Mouse (Mus musculus) intestine, embryonic 14.5 days (tissue): ENCODE measurements around the gene Tnfrsf18. TPM values are rescaled to one million over a fixed set of nuclear protein-coding genes. Genes with fewer than 3 reads are reported as not detected.
A peak's percentile ranks its signal among the peaks of the same experiment; 100 is the strongest.

ENCODE experiments used
- ATAC-seq: fragments of 200-750 bp; cut with Nextera tagmentation; replicated peaks from 2 replicates; pipeline ENCODE4 v1.8.0; 2017; ENCODE audit warnings: low read depth, moderate number of reproducible peaks, moderate TSS enrichment, moderate library complexity; ENCODE audit not compliant: low FRiP score, low TSS enrichment
- DNase-seq: peaks from one replicate; pipeline ENCODE4 v3.0.0-alpha.2; 2018; ENCODE audit warnings: low spot score
- H3K27ac ChIP-seq: fragments of 300-500 bp; sonication (generic); 2 replicates; pipeline ENCODE4 v1.5.1; 2014; ENCODE audit warnings: low read depth, mild to moderate bottlenecking, control low read depth
- H3K27me3 ChIP-seq: fragments of 300-500 bp; sonication (generic); replicated peaks from 2 replicates; pipeline ENCODE4 v1.6.1; 2014; ENCODE audit warnings: low read length, control low read depth; ENCODE audit not compliant: control insufficient read depth, insufficient read depth
- H3K36me3 ChIP-seq: fragments of 300-500 bp; sonication (generic); 2 replicates; pipeline ENCODE4 v1.6.1; 2014; ENCODE audit warnings: low read length, control low read depth; ENCODE audit not compliant: control insufficient read depth, insufficient read depth
- H3K4me1 ChIP-seq: fragments of 300-500 bp; sonication (generic); replicated peaks from 2 replicates; pipeline ENCODE4 v1.6.1; 2014; ENCODE audit warnings: low read length, control low read depth, mixed read lengths; ENCODE audit not compliant: control insufficient read depth, insufficient read depth
- H3K4me2 ChIP-seq: fragments of 300-500 bp; sonication (generic); 2 replicates; pipeline ENCODE4 v1.6.1; 2014; ENCODE audit warnings: low read length
- H3K4me3 ChIP-seq: fragments of 300-500 bp; sonication (generic); 2 replicates; pipeline ENCODE4 v1.5.1; 2014; ENCODE audit warnings: low read depth, low read length, control low read depth, mixed read lengths
- H3K9ac ChIP-seq: fragments of 300-500 bp; sonication (generic); 2 replicates; pipeline ENCODE4 v1.6.1; 2014; ENCODE audit warnings: mild to moderate bottlenecking, low read length
- H3K9me3 ChIP-seq: fragments of 300-500 bp; sonication (generic); 2 replicates; pipeline ENCODE4 v1.6.1; 2016; ENCODE audit warnings: low read length, control low read depth; ENCODE audit not compliant: control insufficient read depth
- WGBS: fragments of 180-500 bp; shearing (Covaris S2); extraction: QIAGEN DNeasy Blood & Tissue Kit; methylation state at CpG from one replicate; pipeline ENCODE4 v1.1.7; 2014; 5-methylcytosine and 5-hydroxymethylcytosine counted together
- polyA plus RNA-seq: library from polyadenylated mRNA; unstranded; fragments of >200 nt; fragmentation: Nextera tagmentation; extraction: Ambion mirVana; gene quantifications from 2 replicates; pipeline ENCODE4 v1.2.1, GENCODE M21; 2014

Tnfrsf18 gene
- 1.6 and 2.0 TPM in 2 replicates for polyA plus RNA-seq

DNA sequence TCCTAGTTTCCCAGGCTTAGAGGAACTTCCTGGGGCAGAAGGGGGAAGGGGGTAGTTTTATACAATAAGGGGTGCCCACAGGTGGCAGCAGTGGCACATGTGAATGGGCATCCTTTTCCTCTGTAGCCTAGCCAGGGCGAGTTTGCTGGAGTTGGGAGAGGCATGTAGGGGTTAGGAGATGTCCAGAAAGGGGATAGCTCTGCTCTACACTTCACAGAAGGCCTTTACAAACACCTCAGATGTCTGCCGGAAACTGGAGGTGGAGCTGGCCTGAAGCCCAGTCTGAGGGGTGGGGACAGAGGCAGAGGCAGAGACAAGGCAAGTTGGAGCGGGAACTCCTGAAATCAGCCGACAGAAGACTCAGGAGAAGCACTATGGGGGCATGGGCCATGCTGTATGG is at the start of gene Tnfrsf18:
Tnfrsf18 (plus strand) TSS at position 152 of the 400 bp plus-strand sequence.
- H3K9me3 ChIP-seq, result no peaks in the 10 kb centered on the region
- WGBS, result 48% methylated on average over 4 of the region's 4 CpGs
- ATAC-seq (no peak), DNase-seq (no peak)
- no peak within 1 kb of the TSS for H3K27ac ChIP-seq
- H3K4me3 ChIP-seq, result no peak within 1 kb of the TSS
- H3K4me2 ChIP-seq, result no peak within 1 kb of the TSS
- no peaks in the 10 kb centered on the region for H3K27me3 ChIP-seq
- H3K9ac ChIP-seq, result no peak within 1 kb of the TSS
- H3K36me3 ChIP-seq, result peaks cover 16% of the 10 kb centered on the region; the same call in 1 of the 2 replicates
- peaks cover 10% of the 10 kb centered on the region for H3K4me1 ChIP-seq

- Histone ChIP-seq H3K27ac (no peak overlapping the region), H3K4me1 (no peaks in the 10 kb centered on the region), H3K27me3 (peaks cover 7% of the 10 kb centered on the region; the same call in 1 of the 2 replicates), H3K4me2 (no peak overlapping the region), H3K9me3 (no peaks in the 10 kb centered on the region), H3K36me3 (no peaks in the 10 kb centered on the region), H3K4me3 (no peak overlapping the region), H3K9ac (no peak overlapping the region)
- ATAC-seq (no peak), DNase-seq (no peak)
- WGBS, result 77% methylated on average over 12 of the region's 12 CpGs
Measured at GRCm38 (mm10) chr4:155981436-155982082, 44.4 kb upstream of the Tnfrsf18 start.

DNA sequence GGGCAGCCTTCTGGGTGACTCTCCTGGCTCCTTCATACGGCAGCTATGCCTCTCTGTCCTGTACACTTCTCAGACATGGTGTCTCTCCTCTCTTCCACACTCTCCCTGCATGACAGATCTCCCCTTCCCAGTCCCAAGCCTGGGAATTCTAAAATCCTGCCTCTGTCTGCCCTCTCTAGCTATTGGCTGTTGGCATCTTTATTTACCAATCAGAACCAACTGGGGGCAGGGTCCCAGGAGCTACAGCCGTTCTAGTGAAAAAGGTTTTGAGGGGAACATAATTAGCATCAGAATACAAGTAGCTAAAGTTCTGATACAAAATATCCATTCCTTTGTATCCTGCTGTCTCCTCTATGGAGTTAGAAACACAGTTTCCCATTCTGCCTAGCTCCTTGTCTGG is 42.2 kb upstream of the Tnfrsf18 start:
- Histone ChIP-seq H3K36me3 (no peaks in the 10 kb centered on the region), H3K9me3 (no peaks in the 10 kb centered on the region), H3K4me1 (no peaks in the 10 kb centered on the region), H3K4me2 (no peak overlapping the region), H3K4me3 (no peak overlapping the region), H3K27ac (no peak overlapping the region), H3K27me3 (peaks cover 7% of the 10 kb centered on the region; the same call in 1 of the 2 replicates), H3K9ac (no peak overlapping the region)
- ATAC-seq, result no peak
- WGBS, result 19% methylated on average over 2 of the region's 2 CpGs
- DNase-seq, result no peak

- Histone ChIP-seq H3K27ac (peak overlapping the region; percentile 96; the same call in 1 of the 2 replicates), H3K36me3 (peaks cover 10% of the 10 kb centered on the region), H3K4me1 (peaks cover 24% of the 10 kb centered on the region), H3K4me3 (peak overlapping the region; percentile 91), H3K4me2 (peak overlapping the region; percentile 86), H3K27me3 (no peaks in the 10 kb centered on the region), H3K9ac (peak overlapping the region; percentile 77), H3K9me3 (no peaks in the 10 kb centered on the region)
- WGBS, result 87% methylated on average over 22 of the region's 22 CpGs
- DNase-seq (no peak), ATAC-seq (0 out of 2 replicates have a peak, but pooled peaks have one; percentile 0)
Measured at GRCm38 (mm10) chr4:155991211-155991907, 34.6 kb upstream of the Tnfrsf18 start.

DNA sequence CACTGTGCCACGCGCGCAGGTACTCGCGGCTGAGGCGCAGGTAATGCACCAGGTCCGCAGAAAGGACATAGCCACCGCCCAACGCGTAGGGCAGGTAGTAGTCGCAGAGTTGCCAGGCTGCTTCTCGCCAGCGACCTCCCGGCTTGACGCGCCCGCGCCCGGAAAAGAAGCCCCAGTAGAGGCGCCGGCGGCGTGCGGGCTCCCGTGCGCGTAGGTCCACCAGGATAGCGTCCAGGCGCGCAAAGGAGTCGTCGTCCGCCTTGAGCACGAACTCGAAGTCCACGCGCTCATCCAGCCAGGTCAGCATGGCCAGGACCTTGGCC is 34.1 kb upstream of the Tnfrsf18 start:
- H3K9ac ChIP-seq, result peak overlapping the region; percentile 77
- H3K9me3 ChIP-seq, result no peaks in the 10 kb centered on the region
- no peaks in the 10 kb centered on the region for H3K27me3 ChIP-seq
- H3K4me1 ChIP-seq, result peaks cover 24% of the 10 kb centered on the region
- ATAC-seq (peak; percentile 10), DNase-seq (no peak)
- peak overlapping the region; percentile 96 for H3K27ac ChIP-seq
- H3K4me2 ChIP-seq, result peak overlapping the region; percentile 86
- peak overlapping the region; percentile 91 for H3K4me3 ChIP-seq
- WGBS, result 29% methylated on average over 37 of the region's 37 CpGs
- H3K36me3 ChIP-seq, result peaks cover 15% of the 10 kb centered on the region

DNA sequence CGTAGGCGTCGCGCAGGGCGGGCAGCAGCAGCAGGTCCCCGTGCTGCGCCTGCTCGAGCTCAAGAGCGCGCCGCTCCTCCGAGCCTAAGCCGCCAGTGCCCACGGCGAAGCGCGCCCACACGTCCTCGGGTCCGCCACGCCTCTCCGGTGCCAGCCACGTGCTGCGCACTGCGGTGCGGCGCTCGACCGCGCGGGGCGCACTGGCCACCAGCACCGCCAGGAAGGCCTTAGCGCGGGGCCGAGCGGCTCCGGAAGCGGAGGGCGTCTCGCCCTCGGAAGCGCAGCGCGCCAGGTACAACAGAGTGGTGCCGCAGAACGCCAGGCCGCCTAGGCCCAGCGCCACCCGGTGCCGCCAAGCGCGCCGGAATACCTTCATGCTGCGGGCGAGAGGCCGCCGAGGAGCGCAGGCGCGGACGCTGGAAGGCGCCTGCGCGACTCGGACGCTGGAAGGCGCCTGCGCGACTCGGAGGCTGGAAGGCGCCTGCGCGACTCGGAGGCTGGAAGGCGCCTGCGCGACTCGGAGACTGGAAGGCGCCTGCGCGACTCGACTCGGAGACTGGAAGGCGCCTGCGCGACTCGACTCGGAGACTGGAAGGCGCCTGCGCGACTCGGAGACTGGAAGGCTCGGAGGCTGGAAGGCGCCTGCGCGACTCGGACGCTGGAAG is 33.6 kb upstream of the Tnfrsf18 start, which contains the start of the genes B3galt6 and Sdf4:
B3galt6 (minus strand) TSS at position 409 of the 665 bp plus-strand sequence.
Sdf4 (plus strand) TSS at position 632 of the 665 bp plus-strand sequence.
- Histone ChIP-seq H3K27me3 (no peaks in the 10 kb centered on the region), H3K9ac (peak within 1 kb of the TSS; percentile 86), H3K36me3 (peaks cover 17% of the 10 kb centered on the region), H3K4me1 (peaks cover 24% of the 10 kb centered on the region), H3K4me3 (peak within 1 kb of the TSS; percentile 91), H3K4me2 (peak within 1 kb of the TSS; percentile 86), H3K9me3 (no peaks in the 10 kb centered on the region), H3K27ac (peak within 1 kb of the TSS; percentile 96)
- DNase-seq, result peak; percentile 92
- under 1% methylated on average over 99 of the region's 99 CpGs for WGBS
- ATAC-seq, result peak; percentile 85

- Histone ChIP-seq H3K36me3 (peaks cover 24% of the 10 kb centered on the region), H3K27ac (peak overlapping the region; percentile 85), H3K27me3 (no peaks in the 10 kb centered on the region), H3K4me2 (peak overlapping the region; percentile 79), H3K9ac (peak overlapping the region; percentile 86), H3K4me1 (peaks cover 24% of the 10 kb centered on the region), H3K9me3 (no peaks in the 10 kb centered on the region), H3K4me3 (peak overlapping the region; percentile 91)
- DNase-seq (peak; percentile 100), ATAC-seq (peak; percentile 87)
- WGBS, result under 1% methylated on average over 70 of the region's 70 CpGs
Measured at GRCm38 (mm10) chr4:155992906-155993547, 32.9 kb upstream of the Tnfrsf18 start.

DNA sequence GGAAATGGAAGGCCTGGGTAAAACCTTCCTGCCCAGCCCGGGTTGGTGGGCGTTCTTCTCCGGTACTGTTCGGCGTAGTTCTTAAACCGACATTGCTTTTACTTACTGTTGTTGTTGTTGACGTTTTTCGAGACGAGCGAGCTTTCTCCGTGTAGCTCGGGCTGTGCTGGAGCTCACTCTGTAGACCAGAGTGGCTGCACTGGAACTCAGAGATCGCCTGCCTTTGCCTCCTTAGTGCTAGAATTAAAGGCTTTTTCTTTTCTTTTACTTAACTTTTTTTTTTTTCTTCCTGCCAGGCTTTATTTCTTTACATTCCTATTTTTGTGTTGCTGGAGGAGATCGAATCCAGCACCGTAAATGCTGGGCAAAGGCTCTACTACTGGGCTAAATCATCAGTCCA is 32.4 kb upstream of the Tnfrsf18 start:
- H3K27me3 ChIP-seq, result no peaks in the 10 kb centered on the region
- DNase-seq, result no peak

More for the DNA sequence above, 32.4 kb upstream of the Tnfrsf18 start:
- 4% methylated on average over 15 of the region's 15 CpGs for WGBS
- Histone ChIP-seq H3K9ac (peak overlapping the region; percentile 86), H3K36me3 (peaks cover 28% of the 10 kb centered on the region), H3K9me3 (no peaks in the 10 kb centered on the region), H3K4me2 (peak overlapping the region; percentile 79), H3K27ac (peak overlapping the region; percentile 85), H3K4me1 (peaks cover 24% of the 10 kb centered on the region), H3K4me3 (peak overlapping the region; percentile 91)
- ATAC-seq, result no peak; the same call in 1 of the 2 replicates
